Comparison of ENCODE assay signal across 22 mouse cellular contexts in genomic region chr1:120323131-120323561, GRCm38 (mm10). TPM values are rescaled to one million over a fixed set of nuclear protein-coding genes. Genes with fewer than 3 reads are reported as not detected.
A peak's percentile ranks its signal among the peaks of the same experiment; 100 is the strongest.
DNase-seq lines count a peak whose midpoint lies in the region; TF ChIP-seq lines count a peak whose summit lies in the region.
"Had no signal": no experiment of that assay in that cellular context is flagged by ENCODE, and none has a peak within 500 bp of the region (broad histone marks: within the 10 kb centered on the region; RNA-seq: fewer than 3 reads in every experiment).

No protein-coding gene starts in this region.

- peak overlapping the region; percentile 1; the same call in 1 of the 2 replicates for H3K27ac ChIP-seq in layer of hippocampus, adult 2 months
- H3K27ac ChIP-seq: embryonic facial prominence, embryonic 15.5 days; gastrocnemius, adult 2 months; heart, embryonic 13.5 days; hindbrain, embryonic 15.5 days had no signal

- H3K4me3 ChIP-seq in layer of hippocampus, adult 2 months: no peak overlapping the region
- H3K4me3 ChIP-seq: embryonic facial prominence, embryonic 15.5 days; erythroblast, embryonic 14.5 days; gastrocnemius, adult 2 months; heart, embryonic 13.5 days; hindbrain, embryonic 15.5 days had no signal

- DNase-seq in layer of hippocampus, adult 11-12 months (ENCODE audit: low spot score): peak; percentile 31
- no peak for DNase-seq in layer of hippocampus, adult 9-10 months (ENCODE audit: low spot score)
- peak; percentile 65 for DNase-seq in fat pad, adult 2 months (ENCODE audit: extremely low read depth, low read depth, low spot score)
- peak; percentile 45 to 60 for DNase-seq in layer of hippocampus, adult 2 months (ENCODE audit: low spot score in 2 of 2)
- peak; percentile 61 to 76 for DNase-seq in layer of hippocampus, postnatal 14 days (ENCODE audit: low spot score in 2 of 2)
- no peak for DNase-seq in spleen, adult 12 weeks (ENCODE audit: low spot score)
- no peak for DNase-seq in adrenal gland, postnatal 14 days
- DNase-seq: adrenal gland, postnatal 36 days; cerebellum, adult 11 months; cerebellum, adult 9-10 months; embryo, embryonic 11 days; gastrocnemius, adult 2 months; gastrocnemius, postnatal 25 days; heart, adult 11 months; heart, postnatal 36 days had no signal

- no peak for TF ChIP-seq CTCF in layer of hippocampus, adult 2 months (conservative IDR thresholded peaks at IDR 0.05)

RNA-seq across cellular contexts. Expression of gene C1ql2, which starts 17.2 kb away (rescaled TPM):
- 10 to 100 TPM; 86.1 to 94.4 TPM for total RNA-seq in layer of hippocampus, adult 2 months (2021)
- 10 to 100 TPM; 40.5 to 41.8 TPM for total RNA-seq in layer of hippocampus, postnatal 14 days (2021)
- total RNA-seq in adrenal gland, postnatal 14 days (2021): 0.19 TPM in 1 of 2 replicates, not detected in the other
- total RNA-seq: adrenal gland, adult 18-20 months; adrenal gland, postnatal 36 days; CH12.LX; common myeloid progenitor, adult 5-6 weeks; gastrocnemius, adult 2 months; gastrocnemius, postnatal 25 days; heart, postnatal 36 days had no signal

RNA-seq across cellular contexts. Expression of gene Steap3, which starts 50.6 kb away (rescaled TPM):
- total RNA-seq in layer of hippocampus, adult 2 months (2021): 1 to 10 TPM; 6.2 to 6.8 TPM
- total RNA-seq in layer of hippocampus, postnatal 14 days (2021): 1 to 10 TPM; 6.9 to 9.9 TPM
- total RNA-seq in adrenal gland, postnatal 14 days (2021): 20.8 and 29.6 TPM in 2 replicates

Comparison
In these comparisons a context has a peak if more than half of its experiments do, and no peak if none do; other contexts are left out.
1. DNase-seq: peak in layer of hippocampus, adult 11-12 months (single experiment), fat pad, adult 2 months (single experiment), layer of hippocampus, adult 2 months (2 of 2) and layer of hippocampus, postnatal 14 days (2 of 2); none in layer of hippocampus, adult 9-10 months (single experiment), spleen, adult 12 weeks (single experiment) and adrenal gland, postnatal 14 days (single experiment).
2. RNA of gene C1ql2, which starts 17.2 kb away (total RNA-seq): 86.1 to 94.4 TPM in layer of hippocampus, adult 2 months and 40.5 to 41.8 TPM in layer of hippocampus, postnatal 14 days; 0.19 TPM in adrenal gland, postnatal 14 days; every median in the first group is over 10 times any median in the second.